Mouse (Mus musculus) heart, adult 11 months (tissue): ENCODE measurements at regions not wholly inside any gene's neighbourhood (a gene's known extent, or its start where the extent isn't known, plus 50 kb on each side); places are given as distances from the start of the nearest gene placed in this dataset.

Experiments
- DNase-seq: peaks from one replicate; pipeline ENCODE4 v3.0.0; 2022

GRCm38 (mm10) chr9:118204456-118204855, 54.5 kb upstream of the Cmc1 start:
- DNase-seq: peak; percentile 80

DNA sequence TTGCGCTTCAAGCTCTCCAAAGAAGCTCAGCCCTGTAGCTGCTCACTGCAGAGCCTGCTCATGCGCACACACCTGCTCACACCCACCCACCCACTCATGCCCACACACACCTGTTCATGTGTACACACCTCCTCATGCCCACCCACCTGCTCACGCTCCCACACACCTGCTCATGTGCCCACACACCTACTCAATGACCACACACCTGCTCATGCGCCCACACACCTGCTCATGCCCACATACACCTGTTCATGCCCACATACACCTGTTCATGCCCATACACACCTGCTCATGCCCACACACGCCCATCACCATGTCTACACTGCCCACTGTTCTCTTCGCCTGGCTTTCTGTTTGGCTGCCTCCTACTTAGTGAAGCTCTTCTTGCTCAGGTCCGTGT, 56.5 kb upstream of the Cmc1 start:
- DNase-seq: peak; percentile 76

GRCm38 (mm10) chr9:118219696-118220095, 69.7 kb upstream of the Cmc1 start:
- DNase-seq: no peak

DNA sequence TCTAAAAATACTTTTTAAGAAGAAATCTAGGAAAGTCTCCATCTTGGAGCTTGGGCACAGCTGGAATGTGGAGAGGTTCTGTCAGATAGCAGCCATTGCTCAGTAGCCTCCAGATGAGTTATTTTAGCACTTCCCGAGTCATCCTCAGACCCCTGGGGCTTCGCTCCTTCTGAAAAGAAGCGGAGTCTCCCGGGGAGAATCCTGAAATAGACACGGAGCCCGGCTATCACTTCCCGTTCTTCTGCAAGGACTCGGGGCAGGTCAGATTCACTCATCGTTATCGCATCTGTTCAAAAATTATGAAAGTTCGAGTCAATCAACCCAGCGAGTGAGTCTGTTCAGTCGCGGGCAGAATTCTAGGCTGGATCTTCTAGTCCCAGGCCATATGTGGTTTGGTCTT, 71.2 kb upstream of the Cmc1 start:
- DNase-seq: peak; percentile 55

DNA sequence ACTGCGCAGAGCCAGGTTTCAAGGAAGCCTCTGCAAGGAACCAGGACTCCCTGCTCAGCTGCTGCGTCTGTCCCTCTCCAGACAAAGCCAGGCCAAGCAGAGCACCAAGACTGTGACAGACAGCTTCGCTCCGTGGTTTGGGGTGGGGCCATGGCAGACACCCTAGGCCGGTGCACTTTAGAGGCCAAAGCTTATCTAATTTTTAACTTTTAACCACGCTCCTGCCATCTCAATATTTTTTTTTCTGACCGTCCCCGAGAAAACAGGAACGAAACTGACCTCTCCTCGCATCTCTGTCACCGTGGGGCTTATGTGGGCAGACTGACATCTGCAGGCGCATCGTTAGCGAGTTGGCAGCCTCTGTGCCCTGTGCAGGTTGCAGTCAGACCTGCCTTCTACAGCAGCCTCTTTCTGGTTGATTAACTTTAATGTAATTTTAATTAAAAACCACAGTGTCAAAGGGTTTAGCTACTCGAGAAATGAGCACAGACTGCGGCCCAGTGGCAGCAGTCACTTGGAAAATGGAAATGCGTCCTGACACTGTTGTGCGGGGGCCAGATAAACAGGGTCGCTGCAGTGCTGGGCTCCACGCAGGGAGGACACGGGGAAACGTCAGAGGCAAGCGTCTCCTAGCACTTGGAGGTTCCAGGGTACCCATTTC, 77.6 kb upstream of the Cmc1 start:
- DNase-seq: peak; percentile 80

DNA sequence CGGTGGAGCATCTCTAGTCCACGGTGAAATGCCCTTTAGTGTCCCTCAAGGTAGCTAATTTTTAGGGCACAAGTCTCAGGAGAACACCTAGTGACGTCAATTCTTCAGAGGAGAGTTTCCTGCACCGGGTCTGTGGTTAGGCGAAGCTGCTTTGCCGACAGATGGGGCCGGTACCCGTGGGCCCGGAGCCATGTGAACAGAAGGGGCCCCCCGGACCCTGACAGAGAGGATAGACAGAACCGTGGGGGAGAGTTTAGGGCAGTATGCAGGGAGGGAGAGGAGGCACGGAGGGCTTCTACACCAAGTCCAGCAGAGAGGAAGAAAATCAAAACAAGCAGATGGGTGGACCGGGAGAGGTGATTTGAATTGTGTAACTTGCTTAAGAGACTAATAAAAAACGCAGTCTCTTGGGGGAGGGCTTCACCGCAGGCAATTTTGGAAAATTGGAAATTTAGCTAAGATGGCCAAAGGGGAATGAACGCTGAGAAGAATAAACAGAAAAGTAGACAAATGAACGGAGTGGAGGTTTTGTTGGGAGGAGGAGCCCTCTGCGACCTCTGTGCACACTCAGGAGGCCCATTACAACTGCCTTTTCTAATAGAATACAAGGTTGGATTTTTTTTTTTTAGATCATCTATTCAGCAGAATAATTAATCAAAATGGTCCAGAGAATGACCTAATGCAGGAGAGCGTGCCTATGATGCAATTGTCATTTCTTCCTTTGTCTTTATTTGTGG, 78.9 kb upstream of the Cmc1 start:
- DNase-seq: peak; percentile 76

GRCm38 (mm10) chr9:118240711-118241110, 90.7 kb upstream of the Cmc1 start:
- DNase-seq: peak; percentile 13

DNA sequence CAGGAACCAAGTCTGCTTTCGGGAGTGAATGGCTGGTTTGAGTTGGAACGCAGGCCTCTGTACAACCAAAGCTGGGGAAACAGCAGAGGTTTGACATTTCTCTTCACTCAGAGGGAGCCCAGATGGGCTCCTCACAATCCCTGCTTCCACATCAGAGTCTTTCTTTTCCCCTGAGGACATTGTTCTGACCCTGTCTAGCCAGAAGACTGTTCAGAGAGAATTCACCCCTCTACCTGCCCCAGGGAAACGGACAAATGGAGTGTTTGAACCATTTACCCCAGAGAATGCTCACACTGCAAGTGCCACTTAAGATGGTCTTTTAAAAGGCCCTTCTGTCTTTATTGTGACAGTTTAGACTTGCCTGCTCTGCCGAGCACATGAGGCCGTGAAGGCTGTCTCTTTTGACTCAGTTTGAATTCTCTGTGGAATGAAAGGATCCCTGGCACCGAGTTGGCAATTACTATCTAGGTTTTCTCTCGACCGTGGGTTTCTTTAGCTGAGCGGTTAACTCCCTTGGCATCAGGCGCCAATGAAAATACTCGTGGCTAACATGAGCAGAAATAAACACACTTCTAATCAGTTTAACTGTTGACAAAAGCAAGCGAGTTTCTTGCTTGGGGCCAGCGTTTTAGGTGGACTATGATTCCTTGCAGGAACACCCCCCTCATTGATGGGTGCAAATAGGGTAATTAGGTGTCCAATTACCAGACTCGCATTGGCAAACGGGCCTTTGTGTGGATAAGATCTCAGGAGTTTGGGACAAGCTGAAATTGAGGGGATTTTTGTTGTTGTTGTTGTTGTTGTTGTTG, 97.0 kb upstream of the Cmc1 start:
- peak; percentile 45 for DNase-seq

DNA sequence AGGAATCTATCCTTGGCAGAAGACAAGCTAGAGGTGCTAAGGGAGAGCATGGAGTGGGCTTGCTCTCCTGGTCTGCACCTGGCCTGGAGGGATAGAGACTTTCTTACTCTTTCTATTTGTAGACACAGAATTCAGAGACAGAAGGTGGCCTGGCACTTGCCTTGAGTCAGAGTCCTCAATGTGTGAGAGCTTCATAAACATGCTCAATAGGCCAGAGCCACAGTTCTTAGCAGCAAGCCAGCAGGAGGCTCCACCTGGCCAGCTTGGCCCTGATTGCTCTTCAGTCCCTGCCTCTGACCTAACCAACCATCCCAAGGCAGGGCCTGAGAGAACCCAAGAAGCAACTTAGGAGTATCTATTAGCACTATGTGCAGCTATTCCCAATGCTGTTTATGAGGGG, 103.9 kb upstream of the Cmc1 start:
- DNase-seq: peak; percentile 70

- DNase-seq: peak; percentile 64
Observed at GRCm38 (mm10) chr9:118255200-118255733, 105.3 kb upstream of the Cmc1 start.

GRCm38 (mm10) chr9:118255751-118256266, 105.8 kb upstream of the Cmc1 start:
- DNase-seq: peak; percentile 86

DNA sequence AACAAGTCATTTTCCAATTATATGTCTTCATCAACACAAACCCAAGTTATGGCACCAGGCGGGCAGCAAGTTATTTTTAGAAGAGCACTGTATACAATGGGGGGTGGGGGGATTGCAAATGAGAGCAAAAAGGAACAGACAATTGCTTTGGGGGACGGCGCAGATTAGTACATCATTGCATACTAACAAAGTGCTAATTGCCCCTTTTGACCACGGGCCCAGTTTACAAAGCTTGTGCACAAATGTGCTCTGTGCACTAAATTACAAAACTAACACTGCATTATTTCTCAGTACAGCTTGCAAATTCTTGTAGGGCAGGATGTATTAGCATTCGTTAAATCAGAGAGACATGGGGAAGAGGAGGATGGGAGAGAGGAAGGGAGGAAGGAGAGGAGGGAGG, 116.3 kb upstream of the Cmc1 start:
- peak; percentile 24 for DNase-seq

DNA sequence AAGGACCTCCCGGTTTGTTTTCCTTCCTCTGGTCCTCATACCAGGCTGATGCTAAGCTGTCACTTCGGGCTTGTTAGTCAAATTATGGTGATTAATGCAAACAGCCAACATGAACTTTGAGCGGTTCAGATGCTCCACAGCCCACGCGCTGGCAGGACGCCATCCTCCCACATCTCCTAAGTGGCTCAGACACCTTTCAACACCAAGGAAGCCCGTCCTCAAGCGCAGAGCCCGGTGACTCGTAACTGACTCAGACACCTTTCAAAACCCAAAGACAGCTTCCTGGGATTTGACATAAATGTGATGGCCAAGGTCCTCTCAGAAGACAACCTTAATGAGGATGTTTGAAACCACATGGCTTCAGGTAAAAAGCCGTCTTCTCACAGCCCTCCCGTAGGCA, 121.7 kb upstream of the Cmc1 start:
- peak; percentile 79 for DNase-seq

DNA sequence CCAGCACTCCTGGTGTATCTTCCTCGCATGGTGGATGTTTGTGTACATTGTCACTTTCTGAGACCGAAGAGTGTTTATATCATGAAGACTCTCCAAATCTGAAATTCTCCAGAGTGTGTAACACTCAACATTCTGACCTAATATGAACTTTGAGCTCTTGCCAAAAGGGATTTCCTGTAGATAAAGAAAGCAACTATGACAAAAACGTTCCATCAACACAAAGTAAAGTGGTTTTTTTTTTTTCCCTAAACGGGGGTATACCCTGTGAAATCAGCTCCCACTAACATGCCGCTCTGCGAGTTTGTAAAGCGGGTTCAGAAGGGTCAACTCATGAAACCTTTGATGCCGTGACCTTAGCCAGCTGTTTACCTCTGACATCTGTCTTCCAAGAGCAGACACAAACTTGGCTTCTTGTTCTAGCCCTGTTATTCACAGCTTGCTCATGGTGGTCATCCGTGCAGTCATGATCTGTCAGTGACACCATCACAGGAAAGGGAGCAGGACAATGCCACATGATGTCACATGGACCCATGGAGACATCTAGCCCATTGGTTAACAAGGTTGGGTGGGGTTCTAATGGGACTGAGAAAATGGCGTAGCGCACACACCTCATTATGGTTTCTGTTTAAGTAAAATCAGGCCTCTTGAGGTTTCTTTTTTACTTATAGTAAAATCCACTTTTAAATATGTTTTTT, 122.9 kb upstream of the Cmc1 start:
- DNase-seq: peak; percentile 87

DNA sequence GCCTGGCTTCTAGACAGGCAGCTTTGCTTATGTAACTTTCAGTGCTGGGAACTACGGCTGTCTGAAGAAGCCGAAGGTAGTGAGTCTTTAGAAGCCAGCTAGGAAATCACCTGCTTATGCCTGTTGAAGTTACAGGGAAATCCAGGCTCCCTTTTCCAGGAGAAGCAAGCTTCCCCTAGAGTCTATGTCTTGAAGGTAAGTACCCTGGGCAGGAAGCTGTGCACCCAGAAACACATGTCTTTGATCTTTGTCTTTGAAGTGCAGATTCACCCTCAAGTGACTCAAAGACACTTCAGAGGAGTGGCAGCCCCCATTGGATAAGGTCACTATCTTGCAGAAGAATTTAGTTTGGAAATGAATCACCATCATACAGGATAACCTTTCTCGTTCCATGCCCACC, 135.5 kb upstream of the Cmc1 start:
- DNase-seq: peak; percentile 57

DNA sequence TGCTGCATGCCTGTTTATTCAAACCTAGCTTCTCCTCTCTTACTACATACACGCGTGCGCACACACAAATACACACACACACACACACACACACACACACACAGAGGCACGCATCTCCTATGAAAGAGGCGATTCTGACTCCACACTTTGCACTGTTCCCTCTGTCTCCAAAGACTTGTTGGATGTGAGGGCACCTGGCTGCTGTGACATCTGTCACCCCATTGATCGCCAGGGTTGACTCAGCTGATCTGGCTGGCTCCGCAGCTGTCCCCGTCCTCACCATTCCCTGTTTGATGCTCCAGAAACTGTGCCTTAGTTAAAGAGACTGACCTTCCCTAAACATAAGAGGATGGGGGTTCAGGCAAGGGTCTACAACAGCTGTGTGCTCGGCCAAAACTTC, 137.6 kb upstream of the Cmc1 start:
- DNase-seq: peak; percentile 51

DNA sequence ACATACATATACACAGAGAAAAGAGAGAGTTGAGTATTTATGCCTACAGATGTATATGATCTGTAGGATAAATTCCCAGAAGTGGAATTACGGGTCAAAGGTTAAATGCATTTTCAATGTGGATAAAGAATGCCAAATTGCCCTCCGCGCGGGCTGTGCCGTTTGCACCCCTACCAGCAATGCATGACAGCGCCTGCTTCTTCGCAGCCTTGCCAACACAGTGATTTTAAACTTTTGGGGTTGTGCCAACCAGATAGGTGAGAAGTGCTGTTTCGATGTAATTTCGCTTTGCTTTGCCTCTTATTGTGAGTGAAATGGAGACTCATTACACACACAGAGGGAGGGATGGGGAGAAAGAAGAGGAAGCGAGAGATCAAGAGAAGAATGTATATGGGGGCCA, 142.9 kb upstream of the Cmc1 start:
- DNase-seq: peak; percentile 53

DNA sequence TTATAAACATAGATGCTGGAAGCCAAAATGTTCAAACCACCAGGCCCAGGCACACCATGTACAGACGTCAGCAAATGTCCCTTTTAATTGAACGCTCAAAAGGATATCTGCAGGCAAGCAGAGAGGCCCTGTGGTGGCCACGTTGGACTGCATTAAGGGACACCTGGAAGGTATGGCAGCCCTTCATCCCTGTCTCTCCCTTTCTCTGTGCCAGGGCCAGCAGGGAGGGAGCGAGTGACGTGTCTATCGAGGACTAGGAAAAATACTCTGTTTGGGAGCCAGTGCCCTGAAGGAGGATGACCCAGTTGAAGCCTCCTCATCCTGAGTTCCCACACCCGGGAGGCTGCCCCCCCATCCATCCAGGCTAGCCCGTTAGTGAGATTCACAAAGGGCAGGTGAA, 144.0 kb upstream of the Cmc1 start:
- DNase-seq: peak; percentile 64

GRCm38 (mm10) chr9:118302785-118303384, 152.9 kb upstream of the Cmc1 start:
- DNase-seq: peak; percentile 41

GRCm38 (mm10) chr9:118318357-118319140, 159.5 kb upstream of the Eomes start:
- no peak for DNase-seq

DNA sequence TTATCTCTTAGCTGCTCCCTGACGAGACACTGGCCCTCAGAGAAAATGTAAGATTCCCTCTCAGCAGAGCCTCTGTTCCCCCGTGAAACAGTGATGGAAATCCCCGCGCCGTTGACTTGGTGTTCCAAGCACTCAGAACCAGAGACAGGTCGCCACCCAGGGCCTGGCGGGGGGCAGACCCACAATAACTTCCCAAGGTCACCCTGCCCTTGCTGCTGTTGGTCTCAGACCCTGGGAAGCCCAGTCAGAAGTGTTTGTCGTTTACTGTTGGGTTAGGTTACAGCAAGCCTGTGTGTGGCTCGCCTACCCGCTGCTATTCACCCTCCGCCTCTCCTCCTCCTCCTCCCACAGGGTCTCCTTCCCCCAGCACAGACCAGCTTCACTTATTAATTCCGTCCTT, 154.2 kb upstream of the Eomes start:
- DNase-seq: no peak
